Mouse (Mus musculus) stomach, postnatal 0 days (tissue): ENCODE data around the gene Dach1.

Experiments used
- CTCF ChIP-seq: IDR thresholded peaks from 2 replicates; pipeline ENCODE4 v1.5.1; 2016; ENCODE audit warnings: antibody characterized with exemption, low read depth, mild to moderate bottlenecking, moderate library complexity
- EP300 ChIP-seq: optimal IDR thresholded peaks from 2 replicates; pipeline ENCODE3; 2016; ENCODE audit warnings: antibody characterized with exemption

GRCm38 (mm10) chr14:98080014-98080413 is 89.6 kb downstream of the Dach1 start:
- no peak for TF ChIP-seq CTCF
- no peak for TF ChIP-seq EP300
